Mouse (Mus musculus): ENCODE data around the gene Rps8. TPM values are rescaled to one million over a fixed set of nuclear protein-coding genes. Genes with fewer than 3 reads are reported as not detected.

Rps8 gene
- polyA plus RNA-seq, 1 experiment from 2014 or later = 681 TPM

DNA sequence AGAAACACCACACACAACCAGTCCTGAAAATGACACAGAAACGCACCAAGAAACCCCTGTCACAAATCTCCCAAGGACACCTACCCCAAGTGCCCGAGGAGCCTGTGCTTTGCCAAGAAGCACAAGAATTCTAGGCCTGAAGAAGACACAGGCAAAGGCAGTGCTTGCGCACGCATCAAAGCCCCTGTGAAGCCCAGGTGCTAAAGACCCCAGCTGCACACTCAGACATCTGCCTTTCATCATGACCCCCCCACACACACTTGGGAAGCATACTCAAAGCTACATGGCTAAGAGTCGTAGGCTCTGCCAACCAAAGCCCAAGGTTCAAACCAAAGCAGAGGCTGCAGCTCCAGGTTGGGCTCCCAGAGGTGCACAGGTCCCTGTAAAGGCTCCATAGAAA is 40.5 kb downstream of the Rps8 start:
- TF ChIP-seq EP300 (IDR thresholded peaks at IDR 0.05) (no peak), CTCF (IDR thresholded peaks at IDR 0.05) (no peak)
- H3K4me3 ChIP-seq (ENCODE audit: low read depth, low read length) = no peak overlapping the region
- no peak overlapping the region for H3K9ac ChIP-seq (replicated peaks; ENCODE audit: low read depth)
- ATAC-seq = no peak
- H3K27ac ChIP-seq (ENCODE audit: low read length) = no peak overlapping the region
- H3K36me3 ChIP-seq (ENCODE audit: insufficient read depth, low read length) = no peaks in the 10 kb centered on the region
- no peaks in the 10 kb centered on the region for H3K9me3 ChIP-seq (ENCODE audit: low read length)
- H3K27me3 ChIP-seq (replicated peaks; ENCODE audit: insufficient read depth, low read length) = no peaks in the 10 kb centered on the region
- H3K4me1 ChIP-seq (ENCODE audit: insufficient read depth, low read depth, low read length) = no peaks in the 10 kb centered on the region; the same call in 1 of the 2 replicates
- no peak overlapping the region for H3K4me2 ChIP-seq (replicated peaks; ENCODE audit: low read depth, low read length)
- 87% methylated on average over 5 of the region's 5 CpGs for WGBS
- no peak for DNase-seq (ENCODE audit: low spot score)

- no peaks in the 10 kb centered on the region for H3K36me3 ChIP-seq (ENCODE audit: insufficient read depth, low read length)
- H3K4me1 ChIP-seq (ENCODE audit: insufficient read depth, low read depth, low read length) = no peaks in the 10 kb centered on the region
- ATAC-seq (no peak), DNase-seq (ENCODE audit: low spot score) (no peak)
- H3K27ac ChIP-seq (ENCODE audit: low read length) = no peak overlapping the region
- no peak overlapping the region for H3K9ac ChIP-seq (replicated peaks; ENCODE audit: low read depth)
- H3K4me2 ChIP-seq (replicated peaks; ENCODE audit: low read depth, low read length) = no peak overlapping the region
- 94% methylated on average over 1 of the region's 1 CpGs for WGBS
- no peaks in the 10 kb centered on the region for H3K27me3 ChIP-seq (replicated peaks; ENCODE audit: insufficient read depth, low read length)
- H3K9me3 ChIP-seq (ENCODE audit: low read length) = no peaks in the 10 kb centered on the region
- TF ChIP-seq EP300 (IDR thresholded peaks at IDR 0.05) (no peak), CTCF (IDR thresholded peaks at IDR 0.05) (no peak)
- no peak overlapping the region for H3K4me3 ChIP-seq (ENCODE audit: low read depth, low read length)
These were observed 42.8 kb downstream of the Rps8 start for GRCm38 (mm10) chr4:117113237-117113636.

DNA sequence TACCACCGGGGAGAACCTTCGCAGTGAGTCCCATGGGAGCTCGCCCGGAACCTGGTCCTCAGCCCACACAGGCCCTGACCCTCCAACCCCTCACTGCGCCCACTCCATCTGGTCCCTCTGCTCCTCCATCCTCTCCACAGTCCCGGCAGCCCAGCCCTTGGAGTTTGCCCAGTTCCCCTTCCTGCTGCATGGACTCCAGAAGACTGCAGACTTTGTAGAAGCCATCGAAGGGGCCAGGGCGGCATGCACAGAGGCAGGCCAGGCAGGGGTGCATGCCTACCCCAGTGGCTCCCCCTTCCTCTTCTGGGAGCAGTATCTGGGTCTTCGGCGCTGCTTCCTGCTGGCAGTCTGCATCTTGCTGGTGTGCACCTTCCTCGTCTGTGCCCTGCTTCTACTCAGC is 45.1 kb downstream of the Rps8 start:
- H3K36me3 ChIP-seq (ENCODE audit: insufficient read depth, low read length) = no peaks in the 10 kb centered on the region

GRCm38 (mm10) chr4:117110249-117110648 is 45.8 kb downstream of the Rps8 start:
- no peak overlapping the region for H3K27ac ChIP-seq (ENCODE audit: low read length)
- H3K4me2 ChIP-seq (replicated peaks; ENCODE audit: low read depth, low read length) = no peak overlapping the region
- H3K4me3 ChIP-seq (ENCODE audit: low read depth, low read length) = no peak overlapping the region
- ATAC-seq (no peak), DNase-seq (ENCODE audit: low spot score) (no peak)
- 92% methylated on average over 13 of the region's 13 CpGs for WGBS
- TF ChIP-seq EP300 (IDR thresholded peaks at IDR 0.05) (no peak), CTCF (IDR thresholded peaks at IDR 0.05) (no peak)
- H3K36me3 ChIP-seq (ENCODE audit: insufficient read depth, low read length) = no peaks in the 10 kb centered on the region
- no peaks in the 10 kb centered on the region for H3K27me3 ChIP-seq (replicated peaks; ENCODE audit: insufficient read depth, low read length)
- no peaks in the 10 kb centered on the region for H3K9me3 ChIP-seq (ENCODE audit: low read length)
- H3K4me1 ChIP-seq (ENCODE audit: insufficient read depth, low read depth, low read length) = no peaks in the 10 kb centered on the region
- H3K9ac ChIP-seq (replicated peaks; ENCODE audit: low read depth) = no peak overlapping the region

More for the DNA sequence above, 45.1 kb downstream of the Rps8 start:
- H3K4me1 ChIP-seq (ENCODE audit: insufficient read depth, low read depth, low read length) = no peaks in the 10 kb centered on the region
- WGBS = 90% methylated on average over 11 of the region's 11 CpGs
- H3K9me3 ChIP-seq (ENCODE audit: low read length) = no peaks in the 10 kb centered on the region
- no peak for TF ChIP-seq EP300 (IDR thresholded peaks at IDR 0.05)
- no peak for TF ChIP-seq CTCF (IDR thresholded peaks at IDR 0.05)
- H3K27me3 ChIP-seq (replicated peaks; ENCODE audit: insufficient read depth, low read length) = no peaks in the 10 kb centered on the region
- no peak for DNase-seq (ENCODE audit: low spot score)
- H3K4me3 ChIP-seq (ENCODE audit: low read depth, low read length) = no peak overlapping the region
- H3K27ac ChIP-seq (ENCODE audit: low read length) = no peak overlapping the region
- no peak overlapping the region for H3K9ac ChIP-seq (replicated peaks; ENCODE audit: low read depth)
- no peak for ATAC-seq
- H3K4me2 ChIP-seq (replicated peaks; ENCODE audit: low read depth, low read length) = no peak overlapping the region

DNA sequence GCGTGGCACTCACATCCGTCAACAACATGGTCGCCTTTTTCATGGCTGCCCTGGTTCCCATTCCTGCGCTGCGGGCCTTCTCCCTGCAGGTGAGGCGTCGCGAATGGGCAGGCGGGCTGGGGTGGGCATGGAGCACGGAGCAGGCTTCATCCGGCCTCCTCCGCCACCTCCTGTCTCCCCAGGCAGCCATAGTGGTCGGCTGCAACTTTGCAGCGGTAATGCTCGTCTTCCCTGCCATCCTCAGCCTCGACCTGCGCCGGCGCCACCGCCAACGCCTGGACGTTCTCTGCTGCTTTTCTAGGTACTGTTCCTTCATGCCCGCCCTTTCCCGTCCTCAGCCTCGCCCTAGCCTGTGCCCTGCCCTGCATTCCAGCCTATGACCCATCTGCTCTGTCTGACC is 46.7 kb downstream of the Rps8 start:
- Histone ChIP-seq H3K36me3 (ENCODE audit: insufficient read depth, low read length) (no peaks in the 10 kb centered on the region), H3K9me3 (ENCODE audit: low read length) (no peaks in the 10 kb centered on the region), H3K27ac (ENCODE audit: low read length) (no peak overlapping the region)

GRCm38 (mm10) chr4:117108524-117108849 is 47.6 kb downstream of the Rps8 start:
- DNase-seq (ENCODE audit: low spot score) = no peak
- Histone ChIP-seq H3K4me3 (ENCODE audit: low read depth, low read length) (no peak overlapping the region), H3K4me2 (replicated peaks; ENCODE audit: low read depth, low read length) (no peak overlapping the region), H3K27ac (ENCODE audit: low read length) (no peak overlapping the region), H3K27me3 (replicated peaks; ENCODE audit: insufficient read depth, low read length) (no peaks in the 10 kb centered on the region), H3K9ac (replicated peaks; ENCODE audit: low read depth) (no peak overlapping the region), H3K9me3 (ENCODE audit: low read length) (no peaks in the 10 kb centered on the region), H3K4me1 (ENCODE audit: insufficient read depth, low read depth, low read length) (no peaks in the 10 kb centered on the region), H3K36me3 (ENCODE audit: insufficient read depth, low read length) (no peaks in the 10 kb centered on the region)
- WGBS = 97% methylated on average over 6 of the region's 6 CpGs
- ATAC-seq = no peak
- TF ChIP-seq CTCF (IDR thresholded peaks at IDR 0.05) = no peak
- TF ChIP-seq EP300 (IDR thresholded peaks at IDR 0.05) = no peak

More for the DNA sequence above, 46.7 kb downstream of the Rps8 start:
- Histone ChIP-seq H3K27me3 (replicated peaks; ENCODE audit: insufficient read depth, low read length) (no peaks in the 10 kb centered on the region), H3K9ac (replicated peaks; ENCODE audit: low read depth) (no peak overlapping the region), H3K4me2 (replicated peaks; ENCODE audit: low read depth, low read length) (no peak overlapping the region), H3K4me1 (ENCODE audit: insufficient read depth, low read depth, low read length) (no peaks in the 10 kb centered on the region), H3K4me3 (ENCODE audit: low read depth, low read length) (no peak overlapping the region)
- TF ChIP-seq EP300 (IDR thresholded peaks at IDR 0.05) (no peak), CTCF (IDR thresholded peaks at IDR 0.05) (no peak)
- 90% methylated on average over 25 of the region's 25 CpGs for WGBS
- no peak for ATAC-seq
- DNase-seq (ENCODE audit: low spot score) = no peak
